Mouse (Mus musculus) macrophage (primary cell): ENCODE data around the gene Vmn1r62. TPM values are rescaled to one million over a fixed set of nuclear protein-coding genes. Genes with fewer than 3 reads are reported as not detected.
"Not testable (repeated sequence)": the region's sequence is repeated elsewhere in the genome, so short reads cannot be mapped to it uniquely, and the experiment has no call there.

ENCODE experiments used
- H3K27ac ChIP-seq: fragments of 350-480 bp; formaldehyde crosslinking; 2 replicates; pipeline ENCODE4 v1.9.0; 2021
- H3K36me3 ChIP-seq: fragments of 350-480 bp; formaldehyde crosslinking; 2 replicates; pipeline ENCODE4 v1.9.0; 2021; ENCODE audit errors: inconsistent target
- H3K4me3 ChIP-seq: fragments of 350-480 bp; formaldehyde crosslinking; 2 replicates; pipeline ENCODE4 v1.9.0; 2021; ENCODE audit errors: inconsistent target
- H3K79me2 ChIP-seq: fragments of 350-480 bp; formaldehyde crosslinking; 2 replicates; pipeline ENCODE4 v1.9.0; 2021; ENCODE audit errors: inconsistent target
- WGBS: methylation state at CpG from one replicate; pipeline ENCODE4 v1.1.7; 2026; ENCODE audit warnings: inconsistent platforms; ENCODE audit not compliant: missing documents; 5-methylcytosine and 5-hydroxymethylcytosine counted together
- polyA plus RNA-seq: library from polyadenylated mRNA; stranded (reverse); fragments of 250-400 nt; gene quantifications from 3 replicates; pipeline ENCODE4 v1.2.4, GENCODE M21; 2018; ENCODE audit warnings: inconsistent platforms
- total RNA-seq, 78 experiments: library from RNA; depleted of rRNA; stranded (reverse); fragments of 250-400 nt; gene quantifications; 1 replicate in 9 of 78; 2 replicates in 24 of 78; 3 replicates in 43 of 78; 4 replicates in 2 of 78; pipeline ENCODE4 v1.2.4; 2018; ENCODE audit warnings: inconsistent platforms in 56 of 78

The Vmn1r62 gene
- total RNA-seq (2018; cell fraction: chromatin; rRNA removed): not detected
- total RNA-seq (2018; cell fraction: cytosol; rRNA removed): not detected
- not detected for total RNA-seq (2018; cell fraction: nucleus; rRNA removed)
- polyA plus RNA-seq: not detected in 3 replicates

DNA sequence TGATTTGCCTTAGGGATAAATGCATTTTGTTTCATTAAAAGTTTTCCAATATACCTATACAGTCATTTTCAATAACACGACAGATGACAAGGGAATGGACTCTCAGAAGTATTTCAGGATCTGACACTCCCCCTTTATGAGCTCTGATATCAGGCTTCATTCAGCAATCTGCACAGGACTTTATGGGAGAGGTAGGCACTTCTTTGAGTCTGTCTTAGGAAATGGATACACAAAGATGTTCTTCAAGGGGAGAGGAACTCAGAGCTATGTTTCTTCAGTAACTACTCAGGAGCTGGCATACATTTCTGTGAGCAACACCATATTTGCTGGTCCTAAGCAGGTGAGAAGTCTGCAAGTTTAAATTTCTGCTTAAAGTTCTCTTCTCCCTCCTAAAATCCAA lies at the start of gene Vmn1r62:
Gene Vmn1r62, plus strand, starts transcription at position 301 of the 400 bp plus-strand sequence.
- not testable (repeated sequence) for H3K36me3 ChIP-seq, H3K27ac ChIP-seq, H3K79me2 ChIP-seq, H3K4me3 ChIP-seq
- no CpG with 5 or more reads among the region's 1 CpGs for WGBS

Other genes starting within 250 kb of the Vmn1r62 start
- not detected in 3 replicates for gene Vmn1r59, start 216.9 kb upstream of the Vmn1r62 start, polyA plus RNA-seq
- gene Vmn2r28, start 179.7 kb upstream of the Vmn1r62 start, polyA plus RNA-seq: not detected in 3 replicates
- gene Vmn1r60, start 126.3 kb upstream of the Vmn1r62 start, polyA plus RNA-seq: not detected in 3 replicates
- not detected in 3 replicates for gene Vmn1r61, start 60.3 kb upstream of the Vmn1r62 start, polyA plus RNA-seq
- gene Vmn1r63, start 131.8 kb downstream of the Vmn1r62 start, polyA plus RNA-seq: not detected in 3 replicates
- gene Vmn1r64, start 210.9 kb downstream of the Vmn1r62 start, polyA plus RNA-seq: not detected in 3 replicates